Mouse (Mus musculus): ENCODE measurements around the gene Syde2. TPM values are rescaled to one million over a fixed set of nuclear protein-coding genes. Genes with fewer than 3 reads are reported as not detected.
A peak's percentile ranks its signal among the peaks of the same experiment; 100 is the strongest.

Syde2 gene
- polyA plus RNA-seq (2014; fragmentation: Nextera tagmentation; extraction: Ambion mirVana): 3.1 and 3.8 TPM in 2 replicates

- WGBS: 1% methylated on average over 64 of the region's 65 CpGs
- ATAC-seq (ENCODE audit: insufficient number of reproducible peaks, insufficient read depth, low FRiP score, low read depth): peak; percentile 87
- H3K4me2 ChIP-seq (replicated peaks; ENCODE audit: low read depth, low read length): peak within 1 kb of the TSS; percentile 84
- H3K4me1 ChIP-seq (ENCODE audit: control insufficient read depth, insufficient read depth, low read length): peaks cover 9% of the 10 kb centered on the region; the same call in 1 of the 2 replicates
- H3K9me3 ChIP-seq (ENCODE audit: control insufficient read depth, low read depth, low read length): no peaks in the 10 kb centered on the region
- peak within 1 kb of the TSS; percentile 94 for H3K27ac ChIP-seq (ENCODE audit: low read length)
- H3K9ac ChIP-seq (replicated peaks; ENCODE audit: low read depth, low read length): peak within 1 kb of the TSS; percentile 78
- H3K4me3 ChIP-seq (ENCODE audit: low read depth, low read length): peak within 1 kb of the TSS; percentile 72
- H3K27me3 ChIP-seq (ENCODE audit: control insufficient read depth, insufficient read depth, low read length): no peaks in the 10 kb centered on the region
- no peaks in the 10 kb centered on the region for H3K36me3 ChIP-seq (ENCODE audit: control insufficient read depth, insufficient read depth, low read length)
These were observed at the start of gene Syde2 for GRCm38 (mm10) chr3:145987268-145987969. TSS of gene Syde2 (plus strand) at chr3:145987870.

GRCm38 (mm10) chr3:145938405-145939349 lies 49.0 kb upstream of the Syde2 start:
- Histone ChIP-seq H3K4me1 (ENCODE audit: control insufficient read depth, insufficient read depth, low read length) (peaks cover 11% of the 10 kb centered on the region), H3K27ac (ENCODE audit: low read length) (peak overlapping the region; percentile 52; the same call in 1 of the 2 replicates), H3K27me3 (ENCODE audit: control insufficient read depth, insufficient read depth, low read length) (no peaks in the 10 kb centered on the region), H3K4me2 (replicated peaks; ENCODE audit: low read depth, low read length) (peak overlapping the region; percentile 74), H3K4me3 (ENCODE audit: low read depth, low read length) (peak overlapping the region; percentile 91), H3K9ac (replicated peaks; ENCODE audit: low read depth, low read length) (peak overlapping the region; percentile 95), H3K9me3 (ENCODE audit: control insufficient read depth, low read depth, low read length) (no peaks in the 10 kb centered on the region), H3K36me3 (ENCODE audit: control insufficient read depth, insufficient read depth, low read length) (peaks cover 17% of the 10 kb centered on the region; the same call in 1 of the 2 replicates)
- WGBS: 18% methylated on average over 50 of the region's 50 CpGs
- 0 out of 2 replicates have a peak, but pooled peaks have one; percentile 7 for ATAC-seq (ENCODE audit: insufficient number of reproducible peaks, insufficient read depth, low FRiP score, low read depth)

- H3K4me3 ChIP-seq (ENCODE audit: low read depth, low read length): peak overlapping the region; percentile 91
- peaks cover 21% of the 10 kb centered on the region for H3K36me3 ChIP-seq (ENCODE audit: control insufficient read depth, insufficient read depth, low read length)
- WGBS: 79% methylated on average over 12 of the region's 12 CpGs
- H3K27ac ChIP-seq (ENCODE audit: low read length): no peak overlapping the region
- no peaks in the 10 kb centered on the region for H3K27me3 ChIP-seq (ENCODE audit: control insufficient read depth, insufficient read depth, low read length)
- H3K9me3 ChIP-seq (ENCODE audit: control insufficient read depth, low read depth, low read length): no peaks in the 10 kb centered on the region
- H3K4me1 ChIP-seq (ENCODE audit: control insufficient read depth, insufficient read depth, low read length): peaks cover 11% of the 10 kb centered on the region
- ATAC-seq (ENCODE audit: insufficient number of reproducible peaks, insufficient read depth, low FRiP score, low read depth): no peak
- H3K4me2 ChIP-seq (replicated peaks; ENCODE audit: low read depth, low read length): peak overlapping the region; percentile 74
- H3K9ac ChIP-seq (replicated peaks; ENCODE audit: low read depth, low read length): no peak overlapping the region; the same call in 1 of the 2 replicates
These were observed 48.3 kb upstream of the Syde2 start for GRCm38 (mm10) chr3:145939402-145939801.

GRCm38 (mm10) chr3:145939971-145940370 lies 47.7 kb upstream of the Syde2 start:
- H3K27ac ChIP-seq (ENCODE audit: low read length): no peak overlapping the region
- H3K36me3 ChIP-seq (ENCODE audit: control insufficient read depth, insufficient read depth, low read length): peaks cover 27% of the 10 kb centered on the region
- ATAC-seq (ENCODE audit: insufficient number of reproducible peaks, insufficient read depth, low FRiP score, low read depth): no peak
- H3K27me3 ChIP-seq (ENCODE audit: control insufficient read depth, insufficient read depth, low read length): no peaks in the 10 kb centered on the region
- H3K4me3 ChIP-seq (ENCODE audit: low read depth, low read length): no peak overlapping the region
- 76% methylated on average over 4 of the region's 4 CpGs for WGBS
- no peak overlapping the region for H3K9ac ChIP-seq (replicated peaks; ENCODE audit: low read depth, low read length)
- H3K4me2 ChIP-seq (replicated peaks; ENCODE audit: low read depth, low read length): no peak overlapping the region
- H3K4me1 ChIP-seq (ENCODE audit: control insufficient read depth, insufficient read depth, low read length): peaks cover 11% of the 10 kb centered on the region
- H3K9me3 ChIP-seq (ENCODE audit: control insufficient read depth, low read depth, low read length): no peaks in the 10 kb centered on the region

GRCm38 (mm10) chr3:145941971-145942370 lies 45.7 kb upstream of the Syde2 start:
- no peak for ATAC-seq (ENCODE audit: insufficient number of reproducible peaks, insufficient read depth, low FRiP score, low read depth)
- Histone ChIP-seq H3K27me3 (ENCODE audit: control insufficient read depth, insufficient read depth, low read length) (no peaks in the 10 kb centered on the region), H3K36me3 (ENCODE audit: control insufficient read depth, insufficient read depth, low read length) (peaks cover 29% of the 10 kb centered on the region), H3K9ac (replicated peaks; ENCODE audit: low read depth, low read length) (no peak overlapping the region), H3K4me2 (replicated peaks; ENCODE audit: low read depth, low read length) (no peak overlapping the region), H3K9me3 (ENCODE audit: control insufficient read depth, low read depth, low read length) (no peaks in the 10 kb centered on the region), H3K4me3 (ENCODE audit: low read depth, low read length) (no peak overlapping the region), H3K4me1 (ENCODE audit: control insufficient read depth, insufficient read depth, low read length) (peaks cover 11% of the 10 kb centered on the region), H3K27ac (ENCODE audit: low read length) (no peak overlapping the region)
- 11% methylated on average over 3 of the region's 3 CpGs for WGBS

- Histone ChIP-seq H3K27ac (ENCODE audit: low read length) (no peak overlapping the region), H3K4me3 (ENCODE audit: low read depth, low read length) (no peak overlapping the region), H3K36me3 (ENCODE audit: control insufficient read depth, insufficient read depth, low read length) (peaks cover 29% of the 10 kb centered on the region), H3K27me3 (ENCODE audit: control insufficient read depth, insufficient read depth, low read length) (no peaks in the 10 kb centered on the region), H3K9ac (replicated peaks; ENCODE audit: low read depth, low read length) (no peak overlapping the region), H3K4me1 (ENCODE audit: control insufficient read depth, insufficient read depth, low read length) (peaks cover 5% of the 10 kb centered on the region), H3K4me2 (replicated peaks; ENCODE audit: low read depth, low read length) (no peak overlapping the region), H3K9me3 (ENCODE audit: control insufficient read depth, low read depth, low read length) (no peaks in the 10 kb centered on the region)
- ATAC-seq (ENCODE audit: insufficient number of reproducible peaks, insufficient read depth, low FRiP score, low read depth): no peak
- 90% methylated on average over 7 of the region's 7 CpGs for WGBS
These were observed 43.3 kb upstream of the Syde2 start for GRCm38 (mm10) chr3:145944348-145944747.

- peaks cover 4% of the 10 kb centered on the region; the same call in 1 of the 2 replicates for H3K4me1 ChIP-seq (ENCODE audit: control insufficient read depth, insufficient read depth, low read length)
- H3K27ac ChIP-seq (ENCODE audit: low read length): no peak overlapping the region
- H3K9ac ChIP-seq (replicated peaks; ENCODE audit: low read depth, low read length): no peak overlapping the region
- peaks cover 21% of the 10 kb centered on the region for H3K36me3 ChIP-seq (ENCODE audit: control insufficient read depth, insufficient read depth, low read length)
- H3K9me3 ChIP-seq (ENCODE audit: control insufficient read depth, low read depth, low read length): no peaks in the 10 kb centered on the region
- H3K27me3 ChIP-seq (ENCODE audit: control insufficient read depth, insufficient read depth, low read length): no peaks in the 10 kb centered on the region
- WGBS: 87% methylated on average over 3 of the region's 3 CpGs
- no peak overlapping the region for H3K4me3 ChIP-seq (ENCODE audit: low read depth, low read length)
- no peak overlapping the region for H3K4me2 ChIP-seq (replicated peaks; ENCODE audit: low read depth, low read length)
- ATAC-seq (ENCODE audit: insufficient number of reproducible peaks, insufficient read depth, low FRiP score, low read depth): no peak
These were observed 41.8 kb upstream of the Syde2 start for GRCm38 (mm10) chr3:145945904-145946303.

- Histone ChIP-seq H3K4me1 (ENCODE audit: control insufficient read depth, insufficient read depth, low read length) (peaks cover 4% of the 10 kb centered on the region; the same call in 1 of the 2 replicates), H3K27ac (ENCODE audit: low read length) (no peak overlapping the region), H3K4me3 (ENCODE audit: low read depth, low read length) (no peak overlapping the region), H3K36me3 (ENCODE audit: control insufficient read depth, insufficient read depth, low read length) (peaks cover 21% of the 10 kb centered on the region), H3K9me3 (ENCODE audit: control insufficient read depth, low read depth, low read length) (no peaks in the 10 kb centered on the region), H3K4me2 (replicated peaks; ENCODE audit: low read depth, low read length) (no peak overlapping the region), H3K9ac (replicated peaks; ENCODE audit: low read depth, low read length) (no peak overlapping the region), H3K27me3 (ENCODE audit: control insufficient read depth, insufficient read depth, low read length) (no peaks in the 10 kb centered on the region)
- ATAC-seq (ENCODE audit: insufficient number of reproducible peaks, insufficient read depth, low FRiP score, low read depth): no peak
- WGBS: 61% methylated on average over 2 of the region's 2 CpGs
These were observed 41.0 kb upstream of the Syde2 start for GRCm38 (mm10) chr3:145946654-145947053.
